Mouse (Mus musculus): ENCODE measurements at regions not wholly inside any gene's neighbourhood (a gene's known extent, or its start where the extent isn't known, plus 50 kb on each side); places are given as distances from the start of the nearest gene placed in this dataset.

DNA sequence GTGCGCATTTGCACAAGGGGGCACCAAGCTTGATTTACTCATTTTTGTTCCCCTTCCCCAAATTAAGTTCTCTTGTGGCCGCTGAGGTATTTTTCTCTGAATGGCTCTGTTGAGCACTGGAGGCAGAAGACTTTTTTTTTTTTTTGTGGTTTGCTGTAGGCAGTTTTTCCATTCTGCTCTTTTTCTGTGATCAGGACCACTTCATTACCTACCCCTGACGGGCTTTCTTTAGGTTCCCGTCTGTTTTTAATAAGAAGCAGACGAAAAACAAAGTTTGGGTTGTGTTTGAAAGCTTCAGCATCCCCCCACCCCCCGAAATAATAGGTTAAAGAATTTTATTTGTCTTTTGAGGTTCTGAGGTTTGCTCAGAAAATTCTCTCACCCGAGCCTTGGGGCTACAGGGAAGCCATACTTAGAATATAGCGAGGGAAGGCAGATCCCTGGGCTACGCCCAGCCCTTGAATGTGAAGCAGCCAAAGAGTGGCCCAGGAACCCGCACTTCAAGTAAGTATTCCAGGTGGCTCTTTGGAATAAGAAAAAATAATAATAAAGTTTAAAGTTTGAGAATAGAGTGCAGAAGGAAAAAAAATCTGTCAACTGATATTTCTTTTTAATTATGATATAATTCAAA, 74.1 kb upstream of the Laptm4a start:
- no peaks in the 10 kb centered on the region for H3K36me3 ChIP-seq (ENCODE audit: control insufficient read depth in 1 of 2, insufficient read depth in 2 of 2, low read length in 2 of 2)
- no peaks in the 10 kb centered on the region for H3K9me3 ChIP-seq (replicated peaks; ENCODE audit: insufficient read depth, low read length)
- no peak overlapping the region for H3K27ac ChIP-seq (ENCODE audit: control insufficient read depth, low read depth, low read length)
- DNase-seq (ENCODE audit: low read depth, low spot score) = no peak
- H3K79me2 ChIP-seq (ENCODE audit: control insufficient read depth, insufficient read depth, low read length, poor library complexity) = no peaks in the 10 kb centered on the region
- H3K4me3 ChIP-seq (ENCODE audit: control insufficient read depth in 1 of 2, insufficient read depth in 1 of 2, low read depth in 2 of 2, low read length in 2 of 2) = no peak overlapping the region
- H3K27me3 ChIP-seq (ENCODE audit: control insufficient read depth in 1 of 2, insufficient read depth in 2 of 2, low read length in 2 of 2) = peaks cover 0 to 3% of the 10 kb centered on the region in 2 experiments; a peak in 2 of 4 replicates
- TF ChIP-seq MAFK (IDR thresholded peaks at IDR 0.05; ENCODE audit: borderline replicate concordance, low read depth, low read length) = no peak
- no peak for TF ChIP-seq MYB (IDR thresholded peaks at IDR 0.05; ENCODE audit: low read depth, low read length)
- no peak for TF ChIP-seq ZKSCAN1 (IDR thresholded peaks at IDR 0.05; ENCODE audit: low read depth, low read length)
- no peak for TF ChIP-seq ELF1 (IDR thresholded peaks at IDR 0.05; ENCODE audit: low read depth, low read length)
- TF ChIP-seq USF1 (IDR thresholded peaks at IDR 0.05; ENCODE audit: low read depth, low read length) = no peak
- TF ChIP-seq POLR2AphosphoS5 (IDR thresholded peaks at IDR 0.05; ENCODE audit: borderline replicate concordance, low read depth, low read length) = no peak
- no peak for TF ChIP-seq RCOR1 (IDR thresholded peaks at IDR 0.05; ENCODE audit: low read depth, low read length)
- no peak for TF ChIP-seq TBP (IDR thresholded peaks at IDR 0.05; ENCODE audit: low read depth, low read length)
- TF ChIP-seq POLR2A (IDR thresholded peaks at IDR 0.05; ENCODE audit: control insufficient read depth in 1 of 2, insufficient read depth in 1 of 2, low read depth in 1 of 2, low read length in 2 of 2, poor library complexity in 1 of 2) = no peak
- no peak for TF ChIP-seq NELFE (IDR thresholded peaks at IDR 0.05; ENCODE audit: low read depth, low read length)
- TF ChIP-seq GABPA (IDR thresholded peaks at IDR 0.05; ENCODE audit: low read depth, low read length) = no peak
- TF ChIP-seq SMC3 (IDR thresholded peaks at IDR 0.05; ENCODE audit: low read depth, low read length) = no peak
- no peak for TF ChIP-seq EP300 (IDR thresholded peaks at IDR 0.05; ENCODE audit: low read depth in 1 of 2, low read length in 2 of 2)
- no peak for TF ChIP-seq ZNF384 (IDR thresholded peaks at IDR 0.05; ENCODE audit: low read depth, low read length)
- TF ChIP-seq E2F4 (IDR thresholded peaks at IDR 0.05; ENCODE audit: borderline replicate concordance, low read depth, low read length) = no peak
- no peak for TF ChIP-seq GATA1 (IDR thresholded peaks at IDR 0.05; ENCODE audit: low read depth, low read length)
- TF ChIP-seq CHD1 (IDR thresholded peaks at IDR 0.05; ENCODE audit: low read depth, low read length) = no peak
- no peak for TF ChIP-seq TAL1 (IDR thresholded peaks at IDR 0.05; ENCODE audit: low read length)
- no peak for TF ChIP-seq ZMIZ1 (IDR thresholded peaks at IDR 0.05; ENCODE audit: low read depth, low read length)
- H3K9ac ChIP-seq (ENCODE audit: control insufficient read depth, low read depth, low read length, poor library complexity, severe bottlenecking) = no peak overlapping the region
- H3K4me1 ChIP-seq (ENCODE audit: control insufficient read depth in 1 of 2, insufficient read depth in 2 of 2, low read length in 2 of 2) = no peaks in the 10 kb centered on the region

DNA sequence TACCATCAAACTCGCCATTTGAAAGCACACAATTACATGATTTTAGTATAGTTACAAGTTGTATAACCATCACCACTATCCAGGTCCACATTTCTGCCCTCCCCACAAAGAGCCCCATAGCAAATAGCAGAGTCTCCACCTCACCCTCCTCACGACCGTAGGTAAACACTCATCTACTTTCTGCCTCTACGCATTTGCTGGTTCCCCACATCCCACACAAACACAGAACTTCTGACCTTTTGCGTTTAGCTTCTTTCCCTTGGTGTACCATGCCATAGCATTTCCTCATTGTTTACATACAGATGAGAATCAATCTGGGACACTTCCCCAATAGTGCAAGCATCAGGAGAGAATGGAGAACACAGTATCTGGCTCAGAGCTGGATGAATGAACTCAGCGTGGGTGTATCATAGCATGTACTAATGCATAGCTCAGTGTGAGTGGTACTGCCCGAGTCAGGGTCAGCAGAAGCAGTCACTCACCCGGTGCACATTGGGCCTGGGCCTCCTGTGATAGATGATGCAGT, 73.5 kb upstream of the Laptm4a start:
- Histone ChIP-seq H3K9ac (ENCODE audit: control insufficient read depth, low read depth, low read length, poor library complexity, severe bottlenecking) (no peak overlapping the region), H3K9me3 (replicated peaks; ENCODE audit: insufficient read depth, low read length) (no peaks in the 10 kb centered on the region), H3K27me3 (ENCODE audit: control insufficient read depth in 1 of 2, insufficient read depth in 2 of 2, low read length in 2 of 2) (peaks cover 0 to 6% of the 10 kb centered on the region in 2 experiments; a peak in 3 of 4 replicates), H3K79me2 (ENCODE audit: control insufficient read depth, insufficient read depth, low read length, poor library complexity) (no peaks in the 10 kb centered on the region), H3K36me3 (ENCODE audit: control insufficient read depth in 1 of 2, insufficient read depth in 2 of 2, low read length in 2 of 2) (no peaks in the 10 kb centered on the region), H3K4me3 (ENCODE audit: control insufficient read depth in 1 of 2, insufficient read depth in 1 of 2, low read depth in 2 of 2, low read length in 2 of 2) (no peak overlapping the region), H3K4me1 (ENCODE audit: control insufficient read depth in 1 of 2, insufficient read depth in 2 of 2, low read length in 2 of 2) (no peaks in the 10 kb centered on the region), H3K27ac (ENCODE audit: control insufficient read depth, low read depth, low read length) (no peak overlapping the region)
- no peak for TF ChIP-seq MAX (IDR thresholded peaks at IDR 0.05; ENCODE audit: low read length)
- TF ChIP-seq BHLHE40 (IDR thresholded peaks at IDR 0.05; ENCODE audit: borderline replicate concordance, low read depth, low read length) = no peak
- no peak for TF ChIP-seq ZMIZ1 (IDR thresholded peaks at IDR 0.05; ENCODE audit: low read depth, low read length)
- TF ChIP-seq ZC3H11A (IDR thresholded peaks at IDR 0.05; ENCODE audit: low read depth, low read length) = no peak
- TF ChIP-seq POLR2A (IDR thresholded peaks at IDR 0.05; ENCODE audit: control insufficient read depth in 1 of 2, insufficient read depth in 1 of 2, low read depth in 1 of 2, low read length in 2 of 2, poor library complexity in 1 of 2) = no peak
- no peak for TF ChIP-seq TAL1 (IDR thresholded peaks at IDR 0.05; ENCODE audit: low read length)
- no peak for TF ChIP-seq CHD1 (IDR thresholded peaks at IDR 0.05; ENCODE audit: low read depth, low read length)
- TF ChIP-seq ZNF384 (IDR thresholded peaks at IDR 0.05; ENCODE audit: low read depth, low read length) = no peak
- TF ChIP-seq MEF2A (IDR thresholded peaks at IDR 0.05; ENCODE audit: extremely low read depth, insufficient replicate concordance, low read depth, low read length, poor library complexity, severe bottlenecking) = no peak
- no peak for TF ChIP-seq MYC (IDR thresholded peaks at IDR 0.05; ENCODE audit: low read depth, low read length)
- TF ChIP-seq MAFK (IDR thresholded peaks at IDR 0.05; ENCODE audit: borderline replicate concordance, low read depth, low read length) = no peak
- TF ChIP-seq EP300 (IDR thresholded peaks at IDR 0.05; ENCODE audit: low read depth in 1 of 2, low read length in 2 of 2) = no peak
- TF ChIP-seq RAD21 (IDR thresholded peaks at IDR 0.05; ENCODE audit: low read depth, low read length) = no peak
- no peak for TF ChIP-seq GATA1 (IDR thresholded peaks at IDR 0.05; ENCODE audit: low read depth, low read length)
- no peak for TF ChIP-seq MYB (IDR thresholded peaks at IDR 0.05; ENCODE audit: low read depth, low read length)
- no peak for TF ChIP-seq ELF1 (IDR thresholded peaks at IDR 0.05; ENCODE audit: low read depth, low read length)
- no peak for DNase-seq (ENCODE audit: low read depth, low spot score)

All from MEL (cell line).